Mouse (Mus musculus): Measurements from ENCODE around the gene Olfr853. TPM values are rescaled to one million over a fixed set of nuclear protein-coding genes. Genes with fewer than 3 reads are reported as not detected.

The Olfr853 gene
- not detected for total RNA-seq (2021)
- long read RNA-seq, experiment 1: 0 reads
- long read RNA-seq, experiment 2: 0 reads

GRCm38 (mm10) chr9:19540976-19541375 lies at the start of gene Olfr853:
Olfr853 (minus strand) TSS chr9:19541076.
- no peak for DNase-seq (ENCODE audit: low spot score in 2 of 2)

GRCm38 (mm10) chr9:19582317-19582716 lies 41.4 kb upstream of the Olfr853 start, which contains the start of gene Olfr855:
Olfr855 (plus strand) TSS chr9:19582617.
- DNase-seq (ENCODE audit: low spot score in 2 of 2): no peak

DNA sequence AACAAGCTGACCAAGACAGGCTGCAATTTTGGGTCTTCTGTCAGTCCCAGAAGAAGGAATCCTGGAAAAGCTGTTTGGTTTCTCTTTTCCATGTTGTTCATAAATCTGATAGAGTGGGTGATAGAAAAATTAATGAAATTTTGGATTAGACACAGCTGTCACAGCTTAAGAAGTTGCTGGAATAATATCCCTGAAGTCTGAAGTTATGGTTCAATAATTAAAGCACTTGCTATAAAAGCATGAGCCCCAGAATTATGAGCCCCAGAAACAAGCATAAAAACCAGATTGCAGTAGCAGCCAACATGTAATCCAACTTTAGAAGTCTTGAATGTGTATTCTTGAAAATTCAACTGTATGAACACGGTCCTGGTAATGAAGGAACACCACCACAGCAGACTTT lies 26.4 kb upstream of the Olfr853 start, which contains the start of gene Olfr854:
Gene Olfr854 (minus strand): TSS at position 101 of the 400 bp plus-strand sequence.
- DNase-seq (ENCODE audit: low spot score in 2 of 2): no peak

DNA sequence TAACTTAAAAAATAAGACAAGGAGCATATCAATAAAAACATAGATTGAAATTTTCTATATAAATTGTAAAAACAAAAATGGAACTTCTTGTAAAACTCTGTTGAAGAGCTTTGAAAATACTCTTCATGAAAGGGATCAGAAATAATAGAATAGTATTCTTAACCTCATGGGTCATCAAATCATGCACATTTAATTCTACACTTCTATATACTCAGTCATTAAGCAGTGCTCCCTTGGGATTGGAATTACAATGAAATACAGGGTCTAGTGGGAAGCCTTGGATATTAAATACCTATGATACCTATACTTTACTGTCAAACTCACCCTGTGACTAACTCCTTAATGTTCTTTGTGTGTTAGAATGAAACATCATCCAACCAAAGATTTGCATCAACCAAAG lies 47.9 kb downstream of the Olfr853 start, which contains the start of gene Olfr851:
Gene Olfr851 (plus strand): TSS at position 301 of the 400 bp plus-strand sequence.
- no peak for DNase-seq (ENCODE audit: low spot score in 2 of 2)

Other genes with a start within 250 kb of the Olfr853 start
- not detected for gene Olfr844, start 224.7 kb downstream of the Olfr853 start, total RNA-seq (2021)
- not detected for gene Olfr845, start 204.6 kb downstream of the Olfr853 start, total RNA-seq (2021)
- gene Olfr846, start 177.1 kb downstream of the Olfr853 start, total RNA-seq (2021): not detected
- not detected for gene Olfr847, start 162.4 kb downstream of the Olfr853 start, total RNA-seq (2021)
- gene Olfr849, start 100.8 kb downstream of the Olfr853 start, total RNA-seq (2021): not detected
- not detected for gene Olfr850, start 62.8 kb downstream of the Olfr853 start, total RNA-seq (2021)
- not detected for gene Olfr851, start 47.8 kb downstream of the Olfr853 start, total RNA-seq (2021)
- not detected for gene Olfr854, start 26.3 kb upstream of the Olfr853 start, total RNA-seq (2021)
- not detected for gene Olfr855, start 41.5 kb upstream of the Olfr853 start, total RNA-seq (2021)
- gene Zfp317, start 81.0 kb upstream of the Olfr853 start, total RNA-seq (2021): 10 to 100 TPM; 18.2 to 21.3 TPM
- gene Olfr857, start 168.4 kb upstream of the Olfr853 start, total RNA-seq (2021): not detected
- not detected for gene Olfr58, start 239.2 kb upstream of the Olfr853 start, total RNA-seq (2021)